Comparison of ENCODE assay signal across 27 mouse cellular contexts in the genomic region with DNA sequence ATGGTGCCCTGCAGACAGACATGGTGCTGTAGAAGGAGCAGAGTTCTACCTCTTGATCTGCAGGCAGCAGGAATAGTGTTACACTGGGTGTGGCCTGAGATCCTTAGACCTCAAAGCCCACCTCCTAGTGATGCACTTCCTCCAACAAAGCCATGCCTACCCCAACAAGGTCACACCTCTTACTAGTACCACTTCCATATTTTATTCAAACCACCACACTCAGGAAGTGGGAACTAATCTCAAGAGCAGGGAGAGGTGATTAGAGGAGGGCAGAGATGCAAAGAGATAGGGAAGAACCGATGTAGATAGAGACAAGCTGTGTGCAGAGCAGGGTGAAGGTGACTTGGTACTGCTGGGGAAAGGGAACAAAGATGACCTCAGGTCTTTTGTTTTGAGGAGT.
DNase-seq lines count a peak whose midpoint lies in the region; ATAC-seq lines count a peak whose summit lies in the region.
"Had no signal": no experiment of that assay in that cellular context is flagged by ENCODE, and none has a peak within 500 bp of the region (broad histone marks: within the 10 kb centered on the region; RNA-seq: fewer than 3 reads in every experiment).

No protein-coding gene starts in this region.

- peak; percentile 57 for ATAC-seq in megakaryocyte, adult 5-6 weeks (ENCODE audit: poor library complexity, severe bottlenecking)
- no peak for ATAC-seq in kidney, embryonic 14.5 days (ENCODE audit: low FRiP score, low TSS enrichment)
- ATAC-seq: CD4-positive, CD25-positive, alpha-beta regulatory T cell, adult 4 months; forebrain, embryonic 13.5 days; forebrain, embryonic 16.5 days; intestine, postnatal 0 days; Patski had no signal

- H3K4me3 ChIP-seq in kidney, embryonic 14.5 days (ENCODE audit: low read length) = no peak overlapping the region
- H3K4me3 ChIP-seq: forebrain, embryonic 10.5 days; forebrain, embryonic 13.5 days; heart, embryonic 12.5 days; heart, embryonic 15.5 days; hindbrain, embryonic 12.5 days; hindbrain, embryonic 15.5 days had no signal

- H3K36me3 ChIP-seq in kidney, embryonic 14.5 days (ENCODE audit: control insufficient read depth, insufficient read depth, low read length) = no peaks in the 10 kb centered on the region
- H3K36me3 ChIP-seq: forebrain, embryonic 10.5 days; G1E; heart, embryonic 12.5 days; heart, embryonic 15.5 days; hindbrain, embryonic 12.5 days; hindbrain, embryonic 15.5 days had no signal

- 83% methylated on average over 1 of the region's 1 CpGs for WGBS in kidney, embryonic 14.5 days

- no peaks in the 10 kb centered on the region for H3K4me1 ChIP-seq in kidney, embryonic 14.5 days (ENCODE audit: control insufficient read depth, insufficient read depth, low read length)
- H3K4me1 ChIP-seq: hindbrain, embryonic 12.5 days; hindbrain, embryonic 15.5 days had no signal

- no peak overlapping the region for H3K9ac ChIP-seq in kidney, embryonic 14.5 days (ENCODE audit: low read depth, low read length)
- H3K9ac ChIP-seq: forebrain, embryonic 13.5 days; heart, embryonic 12.5 days; heart, embryonic 15.5 days; hindbrain, embryonic 12.5 days; hindbrain, embryonic 15.5 days had no signal

- no peak overlapping the region for H3K4me2 ChIP-seq in kidney, embryonic 14.5 days (replicated peaks; ENCODE audit: low read depth, low read length)
- H3K4me2 ChIP-seq: forebrain, embryonic 13.5 days; heart, embryonic 12.5 days; heart, embryonic 15.5 days; hindbrain, embryonic 12.5 days; hindbrain, embryonic 15.5 days had no signal

- no peaks in the 10 kb centered on the region for H3K9me3 ChIP-seq in kidney, embryonic 14.5 days (ENCODE audit: control insufficient read depth, low read length)
- H3K9me3 ChIP-seq: forebrain, embryonic 10.5 days; forebrain, embryonic 13.5 days; G1E; heart, embryonic 12.5 days; heart, embryonic 15.5 days; hindbrain, embryonic 12.5 days; hindbrain, embryonic 15.5 days had no signal

- H3K27ac ChIP-seq in kidney, embryonic 14.5 days (ENCODE audit: low read depth, low read length) = no peak overlapping the region
- H3K27ac ChIP-seq: forebrain, embryonic 10.5 days; forebrain, embryonic 13.5 days; heart, embryonic 15.5 days; hindbrain, embryonic 12.5 days; hindbrain, embryonic 15.5 days had no signal

- no peaks in the 10 kb centered on the region for H3K27me3 ChIP-seq in kidney, embryonic 14.5 days (ENCODE audit: control insufficient read depth, insufficient read depth, low read length)
- H3K27me3 ChIP-seq: forebrain, embryonic 13.5 days; heart, embryonic 12.5 days; heart, embryonic 15.5 days; hindbrain, embryonic 12.5 days; hindbrain, embryonic 15.5 days had no signal

- DNase-seq in 416B (ENCODE audit: low read depth) = peak; percentile 28
- DNase-seq in ES-CJ7 (ENCODE audit: low read depth, low spot score) = peak; percentile 5
- DNase-seq in embryo, embryonic 11 days = no peak
- DNase-seq in embryo, embryonic 10.5 days (ENCODE audit: low spot score) = no peak
- DNase-seq: adrenal gland, postnatal 10 days; adrenal gland, postnatal 36 days; cerebellum, adult 18-20 months; cerebellum, adult 9-10 months; cerebellum, postnatal 14 days; gastrocnemius, postnatal 10 days; gastrocnemius, postnatal 36 days; heart, adult 18-20 months; heart, postnatal 10 days; heart, postnatal 4 days had no signal

Comparison
In these comparisons a context has a peak if more than half of its experiments do, and no peak if none do; other contexts are left out.
1. DNase-seq: peak in 416B (single experiment) and ES-CJ7 (single experiment); none in embryo, embryonic 11 days (single experiment) and embryo, embryonic 10.5 days (single experiment).